Mouse (Mus musculus) embryonic facial prominence, embryonic 11.5 days (tissue): ENCODE measurements around the gene Arhgef7. TPM values are rescaled to one million over a fixed set of nuclear protein-coding genes. Genes with fewer than 3 reads are reported as not detected.

Experiments
- ATAC-seq: fragments of 200-750 bp; cut with Nextera tagmentation; replicated peaks from 2 replicates; pipeline ENCODE4 v1.8.0; 2017; ENCODE audit warnings: low read depth; ENCODE audit not compliant: insufficient number of reproducible peaks, low FRiP score, low TSS enrichment
- DNase-seq: peaks from one replicate; pipeline ENCODE4 v3.0.0-alpha.2; 2015; ENCODE audit warnings: low spot score
- H3K27ac ChIP-seq: fragments of 300-500 bp; sonication (generic); replicated peaks from 2 replicates; pipeline ENCODE4 v1.5.1; 2014; ENCODE audit warnings: mild to moderate bottlenecking, low read depth, low read length, control low read depth
- H3K27me3 ChIP-seq: fragments of 300-500 bp; sonication (generic); 2 replicates; pipeline ENCODE4 v1.6.1; 2014; ENCODE audit warnings: mild to moderate bottlenecking, low read length, moderate library complexity, mixed read lengths; ENCODE audit not compliant: control insufficient read depth, insufficient read depth
- H3K36me3 ChIP-seq: fragments of 300-500 bp; sonication (generic); replicated peaks from 2 replicates; pipeline ENCODE4 v1.6.1; 2014; ENCODE audit warnings: low read depth, mild to moderate bottlenecking, low read length, moderate library complexity, mixed read lengths; ENCODE audit not compliant: control insufficient read depth, insufficient read depth
- H3K4me1 ChIP-seq: fragments of 300-500 bp; sonication (generic); 2 replicates; pipeline ENCODE4 v1.6.1; 2014; ENCODE audit warnings: low read length, mixed read lengths; ENCODE audit not compliant: control insufficient read depth, insufficient read depth
- H3K4me2 ChIP-seq: fragments of 300-500 bp; sonication (generic); 2 replicates; pipeline ENCODE4 v1.6.1; 2014; ENCODE audit warnings: low read depth, mild to moderate bottlenecking, control low read depth, low read length, moderate library complexity
- H3K4me3 ChIP-seq: fragments of 300-500 bp; sonication (generic); 2 replicates; pipeline ENCODE4 v1.5.1; 2014; ENCODE audit warnings: low read depth, low read length, control low read depth
- H3K9ac ChIP-seq: fragments of 300-500 bp; sonication (generic); replicated peaks from 2 replicates; pipeline ENCODE4 v1.6.1; 2014; ENCODE audit warnings: mild to moderate bottlenecking, control low read depth, low read length
- H3K9me3 ChIP-seq: fragments of 300-500 bp; sonication (generic); replicated peaks from 2 replicates; pipeline ENCODE4 v1.6.1; 2016; ENCODE audit warnings: mild to moderate bottlenecking, low read length, inconsistent platforms, mixed read lengths; ENCODE audit not compliant: control insufficient read depth
- WGBS: fragments of 180-500 bp; shearing (Covaris S2); extraction: QIAGEN DNeasy Blood & Tissue Kit; methylation state at CpG from one replicate; pipeline ENCODE4 v1.1.7; 2014; 5-methylcytosine and 5-hydroxymethylcytosine counted together
- polyA plus RNA-seq: library from polyadenylated mRNA; unstranded; fragments of >200 nt; fragmentation: Nextera tagmentation; extraction: Ambion mirVana; gene quantifications from 2 replicates; pipeline ENCODE4 v1.2.1, GENCODE M21; 2014

The Arhgef7 gene
- polyA plus RNA-seq, 1 experiment from 2014 or later, result 45.5 TPM

DNA sequence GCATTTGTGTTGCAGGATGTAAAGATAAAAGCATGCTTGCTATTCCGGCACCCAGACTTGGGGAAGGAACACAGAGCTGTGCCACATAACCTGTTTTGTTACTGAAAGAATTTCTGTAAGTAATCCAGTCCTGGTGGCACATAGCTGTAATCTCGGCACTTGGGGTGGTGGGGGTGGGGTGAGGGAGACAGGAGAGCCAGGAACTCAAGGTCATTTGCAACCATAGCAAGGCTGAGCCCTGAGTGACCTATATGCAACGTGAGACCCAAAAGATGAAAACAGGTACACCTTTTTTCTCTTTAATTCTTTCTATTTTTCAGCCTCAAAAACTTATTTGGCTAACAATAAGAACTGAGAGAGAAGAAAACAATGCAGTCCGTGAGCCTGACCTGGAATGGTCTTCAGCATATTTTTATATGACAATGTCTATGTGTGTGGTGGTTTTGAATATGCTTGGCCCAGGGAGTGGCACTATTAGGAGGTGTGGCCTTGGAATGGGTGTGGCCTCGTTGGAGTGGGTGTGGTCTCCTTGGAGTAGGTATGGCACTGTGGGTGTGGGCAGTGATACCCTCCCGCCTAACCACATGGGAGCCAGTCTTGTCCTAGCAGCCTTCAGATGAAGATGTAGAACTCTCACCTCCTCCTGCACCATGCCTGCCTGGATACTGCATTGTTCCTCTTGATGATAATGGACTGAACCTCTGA lies 22.7 kb upstream of the Arhgef7 start:
- H3K9ac ChIP-seq, result no peak overlapping the region
- H3K4me1 ChIP-seq, result no peaks in the 10 kb centered on the region
- no peak overlapping the region for H3K4me2 ChIP-seq
- H3K4me3 ChIP-seq, result no peak overlapping the region
- WGBS, result 70% methylated on average over 6 of the region's 6 CpGs
- no peaks in the 10 kb centered on the region for H3K9me3 ChIP-seq
- no peak overlapping the region for H3K27ac ChIP-seq
- no peaks in the 10 kb centered on the region; the same call in 1 of the 2 replicates for H3K27me3 ChIP-seq
- no peak for ATAC-seq
- H3K36me3 ChIP-seq, result no peaks in the 10 kb centered on the region
- DNase-seq, result no peak

- no peaks in the 10 kb centered on the region for H3K27me3 ChIP-seq
- H3K4me2 ChIP-seq, result no peak overlapping the region
- no peak overlapping the region for H3K9ac ChIP-seq
- 88% methylated on average over 12 of the region's 12 CpGs for WGBS
- DNase-seq (no peak), ATAC-seq (no peak)
- no peaks in the 10 kb centered on the region for H3K36me3 ChIP-seq
- H3K27ac ChIP-seq, result no peak overlapping the region
- H3K4me3 ChIP-seq, result no peak overlapping the region
- H3K9me3 ChIP-seq, result no peaks in the 10 kb centered on the region
- no peaks in the 10 kb centered on the region for H3K4me1 ChIP-seq
Observed at GRCm38 (mm10) chr8:11705818-11706217, 21.7 kb upstream of the Arhgef7 start.

GRCm38 (mm10) chr8:11707701-11708100 lies 19.8 kb upstream of the Arhgef7 start:
- DNase-seq (no peak), ATAC-seq (no peak)
- H3K36me3 ChIP-seq, result no peaks in the 10 kb centered on the region
- H3K27me3 ChIP-seq, result no peaks in the 10 kb centered on the region
- no peaks in the 10 kb centered on the region for H3K4me1 ChIP-seq
- no peak overlapping the region for H3K9ac ChIP-seq
- no peak overlapping the region for H3K4me2 ChIP-seq
- WGBS, result 17% methylated on average over 3 of the region's 3 CpGs
- H3K9me3 ChIP-seq, result no peaks in the 10 kb centered on the region; the same call in 1 of the 2 replicates
- no peak overlapping the region for H3K27ac ChIP-seq
- H3K4me3 ChIP-seq, result no peak overlapping the region

- no peaks in the 10 kb centered on the region for H3K4me1 ChIP-seq
- 61% methylated on average over 2 of the region's 2 CpGs for WGBS
- H3K9me3 ChIP-seq, result no peaks in the 10 kb centered on the region; the same call in 1 of the 2 replicates
- H3K27ac ChIP-seq, result no peak overlapping the region
- no peaks in the 10 kb centered on the region for H3K27me3 ChIP-seq
- DNase-seq, result no peak
- ATAC-seq, result no peak
- H3K4me3 ChIP-seq, result no peak overlapping the region
- no peak overlapping the region for H3K4me2 ChIP-seq
- H3K9ac ChIP-seq, result no peak overlapping the region
- no peaks in the 10 kb centered on the region for H3K36me3 ChIP-seq
Observed at GRCm38 (mm10) chr8:11708815-11709214, 18.7 kb upstream of the Arhgef7 start.

- WGBS, result 76% methylated on average over 3 of the region's 3 CpGs
- no peak overlapping the region for H3K9ac ChIP-seq
- H3K4me2 ChIP-seq, result no peak overlapping the region
- DNase-seq, result no peak
- no peak overlapping the region for H3K4me3 ChIP-seq
- H3K27me3 ChIP-seq, result no peaks in the 10 kb centered on the region
- H3K27ac ChIP-seq, result no peak overlapping the region
- ATAC-seq, result no peak
- H3K36me3 ChIP-seq, result no peaks in the 10 kb centered on the region
- H3K4me1 ChIP-seq, result no peaks in the 10 kb centered on the region
- no peaks in the 10 kb centered on the region; the same call in 1 of the 2 replicates for H3K9me3 ChIP-seq
Observed at GRCm38 (mm10) chr8:11709542-11709941, 18.0 kb upstream of the Arhgef7 start.

DNA sequence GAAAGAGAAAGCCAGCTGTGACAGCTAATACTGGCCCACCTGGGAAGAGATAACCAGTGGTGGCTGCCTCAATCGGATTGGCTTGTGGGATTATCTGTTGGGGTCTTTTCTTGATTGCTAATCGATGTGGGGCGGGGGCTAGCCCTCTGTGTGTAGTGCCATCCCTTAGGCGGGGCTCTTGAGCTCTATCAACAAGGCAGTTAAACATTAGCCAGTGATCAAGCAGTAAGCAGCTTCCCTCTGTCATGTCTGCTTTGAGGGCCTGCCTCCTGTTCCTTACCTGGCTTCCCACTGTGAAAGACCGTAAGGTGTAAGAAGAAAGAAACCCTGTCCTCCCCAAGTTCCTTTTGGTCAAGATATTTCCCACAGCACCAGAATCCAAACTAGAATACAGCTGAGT lies 17.1 kb upstream of the Arhgef7 start:
- DNase-seq (no peak), ATAC-seq (no peak)
- Histone ChIP-seq H3K4me1 (no peaks in the 10 kb centered on the region), H3K9ac (no peak overlapping the region), H3K36me3 (no peaks in the 10 kb centered on the region), H3K4me3 (no peak overlapping the region), H3K4me2 (no peak overlapping the region), H3K27me3 (no peaks in the 10 kb centered on the region), H3K9me3 (no peaks in the 10 kb centered on the region; the same call in 1 of the 2 replicates), H3K27ac (no peak overlapping the region)
- WGBS, result 51% methylated on average over 5 of the region's 5 CpGs

- 83% methylated on average over 6 of the region's 6 CpGs for WGBS
- H3K9me3 ChIP-seq, result no peaks in the 10 kb centered on the region; the same call in 1 of the 2 replicates
- DNase-seq, result peak; percentile 29
- H3K9ac ChIP-seq, result no peak overlapping the region
- H3K4me2 ChIP-seq, result no peak overlapping the region
- no peaks in the 10 kb centered on the region for H3K27me3 ChIP-seq
- H3K27ac ChIP-seq, result no peak overlapping the region
- ATAC-seq, result no peak
- no peaks in the 10 kb centered on the region for H3K4me1 ChIP-seq
- no peak overlapping the region for H3K4me3 ChIP-seq
- H3K36me3 ChIP-seq, result no peaks in the 10 kb centered on the region
Observed at GRCm38 (mm10) chr8:11712244-11712643, 15.3 kb upstream of the Arhgef7 start.

DNA sequence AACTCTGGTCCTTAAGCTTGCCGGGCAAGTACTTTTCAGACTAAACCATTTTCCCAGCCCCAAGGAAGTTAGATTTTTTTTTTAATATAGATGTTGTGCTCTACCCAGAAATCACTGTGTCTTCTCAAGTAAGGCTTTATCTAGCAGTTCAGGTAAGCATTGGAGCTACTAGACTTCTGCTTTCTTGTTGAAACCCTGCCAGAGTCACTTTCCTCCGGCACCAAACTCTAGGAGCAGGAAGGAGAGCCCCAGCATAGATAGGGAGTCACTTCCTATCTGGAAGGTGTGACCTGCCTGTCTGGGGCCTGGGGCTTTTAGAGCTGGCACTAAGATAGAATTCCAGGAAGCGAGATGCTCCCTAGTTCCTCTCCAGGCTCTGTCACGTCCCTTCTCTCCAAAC lies 10.3 kb upstream of the Arhgef7 start:
- no peak overlapping the region for H3K4me2 ChIP-seq
- H3K27me3 ChIP-seq, result no peaks in the 10 kb centered on the region
- H3K36me3 ChIP-seq, result no peaks in the 10 kb centered on the region
- H3K9ac ChIP-seq, result no peak overlapping the region
- 73% methylated on average over 4 of the region's 4 CpGs for WGBS
- no peaks in the 10 kb centered on the region; the same call in 1 of the 2 replicates for H3K9me3 ChIP-seq
- ATAC-seq (no peak), DNase-seq (no peak)
- H3K4me1 ChIP-seq, result no peaks in the 10 kb centered on the region
- no peak overlapping the region for H3K27ac ChIP-seq
- H3K4me3 ChIP-seq, result no peak overlapping the region
